Mouse (Mus musculus) layer of hippocampus, adult 18-20 months (tissue): ENCODE measurements around the gene Kif5c. TPM values are rescaled to one million over a fixed set of nuclear protein-coding genes. Genes with fewer than 3 reads are reported as not detected.

Experiments used
- DNase-seq, 2 experiments: peaks; one replicate each; pipeline ENCODE4 v3.0.0; 2022; ENCODE audit warnings: low spot score in 2 of 2
- total RNA-seq, 2 experiments: library from RNA; stranded (reverse); gene quantifications; 2 replicates each; pipeline ENCODE4 v1.2.3; 2021

The Kif5c gene
- total RNA-seq, 2 experiments from 2014 or later: 504 to 525 TPM

- peak; percentile 55 to 72 for DNase-seq
Measured at GRCm38 (mm10) chr2:49620626-49621117, 1.6 kb downstream of the Kif5c start.

- no peak for DNase-seq
Measured at GRCm38 (mm10) chr2:49621234-49621633, 2.1 kb downstream of the Kif5c start.

- no peak for DNase-seq
Measured at GRCm38 (mm10) chr2:49625581-49625980, 6.5 kb downstream of the Kif5c start.

- DNase-seq: no peak
Measured at GRCm38 (mm10) chr2:49627611-49628010, 8.5 kb downstream of the Kif5c start.

- peak in 1 of 2 experiments; percentile 59 for DNase-seq
Measured at GRCm38 (mm10) chr2:49628094-49628705, 9.1 kb downstream of the Kif5c start.

- no peak for DNase-seq
Measured at GRCm38 (mm10) chr2:49629181-49629580, 10.1 kb downstream of the Kif5c start.

- DNase-seq: no peak
Measured at GRCm38 (mm10) chr2:49630636-49631035, 11.5 kb downstream of the Kif5c start.

- no peak for DNase-seq
Measured at GRCm38 (mm10) chr2:49633231-49633630, 14.1 kb downstream of the Kif5c start.

GRCm38 (mm10) chr2:49642761-49643160 lies 23.7 kb downstream of the Kif5c start:
- DNase-seq: peak in 1 of 2 experiments; percentile 59

GRCm38 (mm10) chr2:49643756-49644155 lies 24.7 kb downstream of the Kif5c start:
- no peak for DNase-seq

GRCm38 (mm10) chr2:49647591-49647990 lies 28.5 kb downstream of the Kif5c start:
- no peak for DNase-seq

GRCm38 (mm10) chr2:49648344-49648743 lies 29.2 kb downstream of the Kif5c start:
- no peak for DNase-seq

GRCm38 (mm10) chr2:49648806-49649205 lies 29.7 kb downstream of the Kif5c start:
- no peak for DNase-seq

GRCm38 (mm10) chr2:49649211-49649610 lies 30.1 kb downstream of the Kif5c start:
- no peak for DNase-seq

- DNase-seq: no peak
Measured at GRCm38 (mm10) chr2:49651737-49652136, 32.6 kb downstream of the Kif5c start.

- DNase-seq: no peak
Measured at GRCm38 (mm10) chr2:49654606-49655005, 35.5 kb downstream of the Kif5c start.

- no peak for DNase-seq
Measured at GRCm38 (mm10) chr2:49655195-49655873, 36.2 kb downstream of the Kif5c start.

GRCm38 (mm10) chr2:49655874-49656195 lies 36.7 kb downstream of the Kif5c start:
- no peak for DNase-seq

- no peak for DNase-seq
Measured at GRCm38 (mm10) chr2:49656988-49657387, 37.9 kb downstream of the Kif5c start.

GRCm38 (mm10) chr2:49657666-49658065 lies 38.6 kb downstream of the Kif5c start:
- no peak for DNase-seq

GRCm38 (mm10) chr2:49658988-49659387 lies 39.9 kb downstream of the Kif5c start:
- DNase-seq: no peak

- no peak for DNase-seq
Measured at GRCm38 (mm10) chr2:49659964-49660363, 40.9 kb downstream of the Kif5c start.

- no peak for DNase-seq
Measured at GRCm38 (mm10) chr2:49660375-49660923, 41.4 kb downstream of the Kif5c start.
